Mouse (Mus musculus) layer of hippocampus, adult 11-12 months (tissue): ENCODE measurements around the gene Drd3.
A peak's percentile ranks its signal among the peaks of the same experiment; 100 is the strongest.

Experiments used
- DNase-seq: peaks from one replicate; pipeline ENCODE4 v3.0.0; 2022; ENCODE audit warnings: low spot score

Drd3 gene

DNA sequence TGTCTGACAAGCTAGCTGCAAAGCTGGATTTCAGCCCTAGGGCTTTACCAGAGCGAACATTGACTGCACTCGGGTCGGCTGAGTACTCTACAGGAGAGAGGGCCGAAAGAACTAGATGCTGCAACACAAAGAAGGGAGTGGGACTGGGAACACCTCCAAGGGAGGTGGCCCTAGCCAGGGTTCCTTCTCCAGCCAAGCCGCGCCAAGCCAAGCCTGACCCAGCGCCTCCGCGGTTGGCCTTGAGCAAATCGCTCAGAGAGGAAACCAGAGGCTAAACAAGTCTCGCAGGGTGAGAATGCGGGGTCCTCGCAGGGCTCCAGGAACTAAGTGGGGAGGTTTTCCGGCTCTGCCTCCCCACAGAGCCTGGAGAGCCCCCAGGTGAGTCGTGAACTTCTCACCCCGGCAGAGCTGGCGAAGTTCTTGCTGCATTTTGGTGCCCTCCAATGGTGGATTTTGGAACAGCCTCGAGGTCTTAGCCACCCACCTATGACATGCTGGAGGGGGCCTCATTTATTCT lies 48.0 kb downstream of the Drd3 start:
- DNase-seq: peak; percentile 62

DNA sequence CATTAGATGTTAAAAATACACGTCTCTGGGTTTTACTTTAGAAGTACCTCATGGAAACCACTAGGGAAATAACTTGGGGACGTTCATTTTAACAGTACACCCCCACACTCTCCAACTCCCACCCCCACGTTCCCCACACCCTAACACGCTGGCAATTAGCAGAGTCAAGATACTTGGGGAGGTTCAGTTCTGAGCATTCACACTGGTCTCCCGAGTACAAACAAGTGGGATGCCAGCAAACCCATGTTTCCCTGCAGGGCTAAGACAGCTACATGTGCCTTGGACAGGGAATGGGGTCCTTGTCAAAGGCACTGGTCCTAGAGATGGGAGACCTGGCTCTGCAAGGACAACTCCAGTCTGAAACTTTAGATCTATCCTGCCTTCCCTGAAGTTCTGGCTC lies 48.6 kb downstream of the Drd3 start:
- DNase-seq: no peak

DNA sequence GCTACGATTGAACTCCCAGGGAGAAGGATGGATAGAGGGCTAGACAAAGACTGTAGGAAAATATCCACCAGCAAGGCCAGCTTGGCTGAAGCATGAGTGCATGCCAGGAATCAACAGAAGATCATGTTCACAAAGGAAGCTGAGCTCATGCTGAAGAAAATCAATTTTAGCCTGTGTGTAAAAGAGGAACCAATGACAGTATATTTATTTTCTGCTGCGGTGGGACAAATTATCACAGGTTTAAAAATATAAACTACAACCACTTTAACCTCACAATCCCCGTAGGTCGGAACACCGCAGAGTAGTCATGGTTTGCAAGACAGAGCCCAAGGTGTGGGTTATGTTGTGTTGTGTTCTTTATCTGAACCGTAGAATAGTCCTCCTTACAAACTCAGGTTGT lies 50.5 kb downstream of the Drd3 start:
- no peak for DNase-seq

DNA sequence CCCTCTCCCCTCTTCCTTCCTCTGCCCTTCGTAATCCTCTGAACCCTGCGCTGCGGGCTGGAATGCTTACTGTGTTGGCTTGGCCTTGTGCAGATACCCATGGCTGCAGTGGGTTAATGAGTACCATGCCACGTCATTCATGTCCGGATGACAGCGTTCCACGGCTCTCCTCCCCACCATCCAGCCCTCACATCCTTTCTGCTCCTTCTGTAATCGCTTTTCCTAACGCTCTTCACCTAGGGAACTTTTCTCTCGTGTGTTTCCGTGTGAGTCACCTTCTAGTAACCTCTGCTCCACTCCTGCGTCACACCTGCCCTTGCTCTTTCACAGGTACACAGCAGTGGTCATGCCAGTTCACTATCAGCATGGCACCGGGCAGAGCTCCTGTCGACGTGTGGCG lies 53.2 kb downstream of the Drd3 start:
- DNase-seq: no peak

DNA sequence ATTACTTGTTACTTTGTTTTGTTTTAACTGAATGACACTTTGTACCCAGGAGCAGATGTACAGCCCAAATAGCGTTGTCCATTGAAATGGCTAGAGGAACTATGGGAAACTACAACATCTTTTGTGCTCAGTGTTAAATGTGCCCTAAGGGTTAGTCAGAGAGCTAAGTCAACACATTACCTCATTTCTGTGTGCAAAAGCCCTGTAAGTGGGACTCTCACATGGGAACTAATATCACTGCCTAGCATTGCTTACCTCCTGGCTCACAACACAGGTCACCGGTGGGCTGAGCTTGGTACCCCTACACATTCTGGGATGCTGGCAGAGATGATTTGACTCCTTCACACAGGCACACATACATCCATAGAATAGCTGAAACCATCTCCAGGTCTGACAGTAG lies 55.6 kb downstream of the Drd3 start:
- no peak for DNase-seq

DNA sequence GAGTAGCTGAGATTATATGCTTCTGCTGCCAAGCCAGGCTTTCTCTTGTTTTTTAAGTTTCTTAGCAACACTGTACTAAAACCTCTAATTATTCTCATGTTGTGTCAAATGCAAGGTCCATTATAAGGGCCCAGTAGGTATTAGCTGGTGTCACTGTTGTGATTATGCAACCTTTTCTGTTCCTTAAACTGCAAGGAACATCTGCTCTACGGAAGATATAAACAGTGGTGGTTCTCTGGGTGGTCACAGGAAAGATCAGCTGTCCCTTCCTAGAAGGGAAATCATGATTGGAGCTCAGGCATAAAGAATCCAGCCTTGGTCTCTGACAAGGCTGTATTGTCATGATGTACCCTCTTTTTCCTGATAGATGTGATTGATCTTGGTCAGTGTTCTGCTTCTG lies 57.6 kb downstream of the Drd3 start:
- no peak for DNase-seq

DNA sequence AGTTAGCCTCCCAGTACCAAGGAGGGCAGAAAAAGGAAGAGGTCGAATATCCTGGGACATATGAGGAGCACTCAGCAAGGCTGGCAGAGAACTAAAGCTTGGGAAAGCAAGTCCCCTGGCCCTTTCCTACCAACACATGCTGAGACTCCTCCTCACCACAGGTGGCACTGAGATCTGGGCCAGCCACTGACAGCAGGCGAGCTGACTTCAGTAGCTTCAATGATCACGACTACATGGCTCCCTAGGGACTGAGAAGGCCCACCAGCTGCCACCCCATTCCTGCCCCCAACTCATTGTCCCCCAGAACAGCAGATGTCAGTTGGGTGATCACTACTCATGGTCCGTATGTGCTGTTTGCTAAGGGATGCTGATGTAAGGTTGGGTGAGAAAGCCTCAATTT lies 60.8 kb downstream of the Drd3 start:
- DNase-seq: peak; percentile 24

DNA sequence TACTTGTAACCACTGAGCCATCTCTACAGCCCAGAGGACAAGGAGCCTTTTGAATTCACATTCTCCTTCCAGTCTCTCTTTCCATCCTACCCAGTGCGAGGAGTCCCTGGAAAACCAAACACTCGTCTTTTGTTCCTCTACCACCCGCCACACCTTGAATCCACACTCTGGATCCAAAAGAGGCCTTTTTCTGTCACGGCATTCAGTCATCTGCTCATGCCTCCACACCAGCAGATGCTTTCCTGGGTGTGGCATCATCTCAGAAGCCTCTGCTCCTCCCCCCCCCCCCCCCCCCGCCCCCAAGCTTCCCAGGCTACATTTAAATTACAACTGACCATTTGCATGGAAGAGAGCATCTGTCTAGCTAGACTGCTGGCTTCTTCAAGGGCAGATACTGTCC lies 62.5 kb downstream of the Drd3 start:
- DNase-seq: no peak

DNA sequence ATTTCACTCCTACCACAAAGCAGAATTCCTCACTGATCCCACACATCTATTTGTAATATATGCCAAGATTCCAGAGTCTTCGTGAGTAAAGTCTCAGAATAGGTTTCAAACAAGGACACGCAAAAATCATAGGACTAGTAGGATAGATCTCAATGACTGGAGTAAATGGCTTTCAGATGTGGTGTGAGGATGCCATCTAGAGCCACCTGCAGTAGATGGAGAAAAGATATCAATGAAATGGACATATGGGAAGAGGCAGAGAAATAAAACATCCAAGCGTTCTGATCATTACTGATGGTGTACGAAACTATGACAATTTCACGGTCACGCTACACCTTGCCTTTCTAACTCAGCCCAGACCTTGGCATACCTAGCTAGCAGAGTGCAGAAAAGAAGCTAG lies 64.6 kb downstream of the Drd3 start:
- no peak for DNase-seq

DNA sequence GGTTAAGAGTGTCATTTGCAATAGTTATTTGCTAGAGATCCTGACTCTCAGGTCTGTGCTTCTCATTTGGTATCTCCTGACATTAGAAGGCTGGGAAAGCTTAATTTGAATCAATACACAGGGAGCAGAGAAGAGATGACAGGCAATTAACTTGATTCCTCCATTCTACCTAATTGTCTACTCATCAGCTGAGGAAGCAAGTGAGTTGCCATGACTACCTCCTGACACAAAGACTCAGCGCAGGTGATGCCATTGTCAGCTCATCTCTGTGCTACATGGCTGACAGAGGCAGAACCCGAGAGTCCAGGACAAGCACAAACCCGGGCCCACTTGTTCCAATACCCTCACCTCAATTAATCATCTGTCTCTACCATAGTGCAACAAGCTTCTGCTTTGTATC lies 73.7 kb downstream of the Drd3 start:
- no peak for DNase-seq

DNA sequence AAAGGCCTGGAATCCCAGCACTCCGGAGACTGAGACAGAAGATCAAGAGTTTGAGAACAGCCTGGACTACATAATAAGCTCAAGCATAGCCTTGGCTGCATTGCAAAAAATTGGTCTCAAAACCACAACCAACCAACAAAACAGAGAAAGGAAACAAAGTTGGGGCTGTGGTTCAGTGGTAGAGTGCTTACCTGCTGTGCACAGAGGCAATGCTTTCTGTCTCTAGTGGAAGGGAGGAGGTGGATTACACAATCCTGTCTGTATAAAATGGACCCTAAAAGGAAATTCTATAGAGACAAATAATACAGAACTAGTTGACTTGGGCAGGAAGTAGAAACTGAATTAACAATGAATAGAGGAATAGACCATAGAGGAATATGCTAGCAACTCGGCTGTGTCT lies 78.1 kb downstream of the Drd3 start:
- no peak for DNase-seq

DNA sequence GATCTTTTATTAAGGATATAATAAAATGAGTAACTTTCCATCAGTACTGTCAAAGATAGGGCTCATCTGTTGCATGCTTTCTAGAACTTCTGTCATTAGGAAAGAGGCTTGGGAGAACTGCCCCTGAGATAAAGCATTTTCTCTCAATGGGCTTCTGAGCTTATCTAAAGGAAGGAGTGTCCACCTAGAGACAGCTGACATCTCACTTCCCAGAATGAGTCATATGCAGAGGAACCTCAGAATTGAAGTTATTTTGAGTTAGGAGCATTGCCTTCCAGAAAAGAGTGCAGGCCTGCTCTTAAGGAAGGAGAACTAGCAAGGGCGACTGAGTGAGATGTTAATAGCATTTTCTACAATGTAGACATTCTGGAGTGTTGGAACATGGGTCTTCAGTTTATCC lies 87.4 kb downstream of the Drd3 start:
- DNase-seq: no peak

DNA sequence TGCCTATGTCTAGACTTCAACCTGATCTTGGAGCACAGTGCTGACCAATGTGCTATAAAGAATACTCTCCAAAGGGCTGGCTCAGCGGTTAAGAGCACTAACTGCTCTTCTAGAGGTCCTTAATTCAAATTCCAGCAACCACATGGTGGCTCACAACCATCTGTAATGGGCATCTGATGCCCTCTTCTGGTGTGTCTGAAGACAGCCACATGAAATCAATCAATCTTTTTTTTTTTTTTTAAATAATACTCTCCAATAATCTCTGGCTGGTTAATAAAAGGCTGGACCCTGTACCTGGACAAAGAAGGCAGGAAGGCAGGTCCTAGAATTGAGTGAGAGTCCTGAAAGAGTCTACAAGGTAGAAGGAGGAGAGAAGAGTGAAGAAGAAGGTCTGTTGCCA lies 96.0 kb downstream of the Drd3 start:
- DNase-seq: no peak

DNA sequence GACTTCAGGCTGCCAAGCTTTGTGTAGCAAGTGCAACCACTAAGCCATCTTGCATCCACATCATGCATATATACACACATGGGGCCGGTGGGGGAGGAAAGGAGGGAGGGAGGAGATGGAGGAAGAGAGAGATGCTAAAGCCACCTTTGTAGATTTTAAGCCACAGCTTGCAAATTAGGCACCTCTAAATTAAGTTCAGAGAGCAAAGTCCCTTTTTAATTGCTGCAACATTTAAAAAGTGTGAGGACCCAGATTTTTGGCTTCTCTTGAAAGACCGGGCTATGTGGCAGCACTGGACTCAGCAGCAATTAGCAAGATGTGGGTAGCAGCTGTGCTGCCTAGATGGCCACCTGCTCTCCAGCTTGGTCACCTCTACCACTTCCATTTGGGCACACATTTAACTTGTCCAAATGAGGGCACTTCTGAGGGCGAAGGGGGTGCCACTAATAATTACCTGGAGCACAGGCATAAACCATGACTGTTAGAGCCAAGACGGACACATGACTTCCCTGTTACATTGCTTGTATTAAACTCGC lies 105.2 kb downstream of the Drd3 start:
- DNase-seq: no peak

DNA sequence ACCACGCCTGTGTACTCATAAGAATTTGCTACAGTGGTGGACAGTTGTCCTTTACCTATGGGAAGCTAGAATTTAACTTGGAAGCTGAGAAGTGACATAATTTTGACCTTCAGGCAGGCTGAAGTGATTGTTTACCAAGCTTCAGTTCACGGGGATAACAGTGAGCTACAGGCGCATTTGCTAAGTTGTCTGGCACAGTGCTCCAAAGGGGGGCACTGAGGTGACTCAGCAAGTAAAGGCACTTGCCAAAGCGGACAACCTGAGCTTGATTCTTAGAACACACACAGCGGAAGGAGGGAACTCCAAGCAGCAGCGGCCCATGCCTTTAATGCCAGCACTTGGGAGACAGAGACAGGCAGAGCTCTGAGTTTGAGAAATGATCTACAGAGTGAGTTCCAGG lies 106.8 kb downstream of the Drd3 start:
- no peak for DNase-seq

DNA sequence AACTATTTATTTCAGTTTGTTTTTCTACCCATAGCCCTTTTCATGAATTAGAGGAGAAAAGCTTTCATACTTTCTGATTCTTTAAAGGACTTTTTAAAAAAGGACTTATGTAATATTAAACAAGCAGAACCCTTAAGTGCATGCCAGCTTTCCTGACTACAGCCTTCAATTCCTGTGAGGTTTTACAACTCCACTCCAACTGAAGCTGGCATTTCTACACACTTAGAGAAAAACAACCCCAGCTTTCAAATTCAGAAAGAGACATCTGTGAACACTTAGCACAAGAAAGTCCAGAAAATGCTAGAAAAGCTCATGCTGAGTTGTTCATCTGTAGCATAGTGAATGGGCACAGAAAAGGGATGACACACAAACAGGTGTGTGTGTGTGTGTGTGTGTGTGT lies 116.0 kb downstream of the Drd3 start:
- DNase-seq: no peak

DNA sequence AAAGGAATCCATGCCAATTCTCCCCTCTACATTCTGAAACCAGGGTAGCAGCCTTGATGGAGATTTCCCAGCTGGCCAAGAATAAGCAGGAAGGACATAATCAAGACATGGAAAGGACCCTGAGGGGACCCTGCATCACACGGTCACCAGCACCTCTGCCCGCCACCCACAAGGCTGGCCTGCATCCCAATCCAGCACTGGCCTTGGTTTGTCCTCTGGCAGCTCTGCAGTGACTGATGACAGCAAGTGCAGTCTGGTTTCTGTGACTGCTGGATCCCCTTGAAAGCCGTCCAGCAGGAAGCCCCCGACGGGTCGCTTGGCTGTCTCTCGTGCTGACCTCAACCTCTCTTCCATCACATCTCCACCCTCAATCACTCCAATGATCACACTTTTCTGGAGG lies 117.6 kb downstream of the Drd3 start:
- no peak for DNase-seq
